Comparison of ENCODE assay signal across 35 mouse cellular contexts in the genomic region with DNA sequence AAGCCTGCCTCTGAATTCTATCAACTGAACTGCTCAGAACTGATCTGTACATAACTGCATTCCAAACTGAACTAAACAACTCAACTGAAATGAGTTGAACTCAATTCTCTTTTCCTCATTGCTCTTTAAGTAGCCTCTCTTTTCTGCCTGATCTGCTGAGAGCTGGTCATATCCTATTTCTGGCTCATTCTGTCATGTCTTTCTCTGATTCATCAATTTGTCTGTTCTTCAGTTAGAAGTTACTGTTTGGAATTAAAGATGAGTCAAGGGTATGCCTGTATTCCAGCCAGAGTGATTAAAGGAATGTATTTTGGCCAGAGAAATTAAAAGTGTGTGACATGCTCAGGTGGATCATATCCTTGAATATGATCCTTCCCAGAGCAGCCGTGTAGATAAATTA.
"Had no signal": no experiment of that assay in that cellular context is flagged by ENCODE, and none has a peak within 500 bp of the region (broad histone marks: within the 10 kb centered on the region; RNA-seq: fewer than 3 reads in every experiment).

No protein-coding gene starts in this region.

- H3K4me1 ChIP-seq: heart, embryonic 10.5 days; heart, embryonic 12.5 days; heart, embryonic 13.5 days; heart, embryonic 15.5 days; hindbrain, embryonic 10.5 days; hindbrain, embryonic 12.5 days; hindbrain, embryonic 13.5 days; hindbrain, embryonic 15.5 days; intestine, embryonic 15.5 days; kidney, embryonic 15.5 days had no signal

- H3K36me3 ChIP-seq: heart, embryonic 10.5 days; heart, embryonic 12.5 days; heart, embryonic 13.5 days; heart, embryonic 15.5 days; hindbrain, embryonic 10.5 days; hindbrain, embryonic 12.5 days; hindbrain, embryonic 13.5 days; hindbrain, embryonic 15.5 days; intestine, embryonic 15.5 days; kidney, embryonic 15.5 days had no signal

- H3K4me2 ChIP-seq: heart, embryonic 11.5 days; heart, embryonic 12.5 days; heart, embryonic 13.5 days; heart, embryonic 15.5 days; hindbrain, embryonic 12.5 days; hindbrain, embryonic 13.5 days; hindbrain, embryonic 14.5 days; hindbrain, embryonic 15.5 days; intestine, embryonic 15.5 days; kidney, embryonic 15.5 days had no signal

- DNase-seq: heart, postnatal 10 days; heart, postnatal 14 days; heart, postnatal 36 days; heart, postnatal 4 days; kidney, adult 11 months; kidney, adult 18-20 months; kidney, adult 2 months; kidney, adult 8-10 months; kidney, adult 9 months; kidney, postnatal 10 days; kidney, postnatal 14 days; kidney, postnatal 25 days; kidney, postnatal 36 days; kidney, postnatal 4 days; layer of hippocampus, adult 9-11 months; layer of hippocampus, postnatal 36 days had no signal

- H3K27me3 ChIP-seq: heart, embryonic 12.5 days; heart, embryonic 13.5 days; heart, embryonic 15.5 days; hindbrain, embryonic 12.5 days; hindbrain, embryonic 13.5 days; hindbrain, embryonic 15.5 days; intestine, embryonic 15.5 days; kidney, embryonic 15.5 days had no signal

- H3K9me3 ChIP-seq: heart, embryonic 10.5 days; heart, embryonic 13.5 days; heart, embryonic 15.5 days; hindbrain, embryonic 10.5 days; hindbrain, embryonic 12.5 days; hindbrain, embryonic 13.5 days; hindbrain, embryonic 15.5 days; intestine, embryonic 15.5 days; kidney, embryonic 15.5 days had no signal

- H3K9ac ChIP-seq: heart, embryonic 12.5 days; heart, embryonic 13.5 days; heart, embryonic 15.5 days; hindbrain, embryonic 12.5 days; hindbrain, embryonic 13.5 days; hindbrain, embryonic 14.5 days; hindbrain, embryonic 15.5 days; intestine, embryonic 15.5 days; kidney, embryonic 15.5 days had no signal

- ATAC-seq: hindbrain, embryonic 16.5 days; hindbrain, postnatal 0 days; inflammation-experienced regulatory T-cells, adult 6 months; intestine, embryonic 15.5 days; intestine, embryonic 16.5 days; intestine, postnatal 0 days had no signal

- H3K4me3 ChIP-seq: heart, embryonic 10.5 days; heart, embryonic 12.5 days; heart, embryonic 13.5 days; heart, embryonic 15.5 days; hindbrain, embryonic 10.5 days; hindbrain, embryonic 12.5 days; hindbrain, embryonic 13.5 days; hindbrain, embryonic 15.5 days; intestine, embryonic 15.5 days; kidney, embryonic 15.5 days; layer of hippocampus, adult 2 months had no signal

- H3K27ac ChIP-seq: heart, embryonic 10.5 days; heart, embryonic 13.5 days; heart, embryonic 15.5 days; hindbrain, embryonic 10.5 days; hindbrain, embryonic 12.5 days; hindbrain, embryonic 13.5 days; hindbrain, embryonic 14.5 days; hindbrain, embryonic 15.5 days; hindbrain, postnatal 0 days; intestine, embryonic 15.5 days; kidney, embryonic 15.5 days; kidney, postnatal 0 days; layer of hippocampus, adult 2 months had no signal
